Mouse (Mus musculus) embryonic facial prominence, embryonic 10.5 days (tissue): ENCODE data around the gene Hba-a1. TPM values are rescaled to one million over a fixed set of nuclear protein-coding genes. Genes with fewer than 3 reads are reported as not detected.
"Not testable (repeated sequence)": the region's sequence is repeated elsewhere in the genome, so short reads cannot be mapped to it uniquely, and the experiment has no call there.

Experiments used
- DNase-seq: peaks from one replicate; pipeline ENCODE4 v3.0.0-alpha.2; 2017; ENCODE audit warnings: low spot score
- H3K27ac ChIP-seq: fragments of 300-500 bp; sonication (generic); replicated peaks from 2 replicates; pipeline ENCODE4 v1.5.1; 2016; ENCODE audit warnings: mild to moderate bottlenecking
- H3K27me3 ChIP-seq: fragments of 300-500 bp; sonication (generic); replicated peaks from 2 replicates; pipeline ENCODE4 v1.6.1; 2016; ENCODE audit warnings: low read depth, mild to moderate bottlenecking; ENCODE audit not compliant: poor library complexity, severe bottlenecking
- H3K36me3 ChIP-seq: fragments of 300-500 bp; sonication (generic); replicated peaks from 2 replicates; pipeline ENCODE4 v1.6.1; 2016; ENCODE audit warnings: mild to moderate bottlenecking, moderate library complexity
- H3K4me1 ChIP-seq: fragments of 300-500 bp; sonication (generic); 2 replicates; pipeline ENCODE4 v1.6.1; 2016
- H3K4me3 ChIP-seq: fragments of 300-500 bp; sonication (generic); 2 replicates; pipeline ENCODE4 v1.5.1; 2016; ENCODE audit warnings: mild to moderate bottlenecking, moderate library complexity
- H3K9me3 ChIP-seq: fragments of 300-500 bp; sonication (generic); 2 replicates; pipeline ENCODE4 v1.6.1; 2016; ENCODE audit warnings: mild to moderate bottlenecking
- WGBS: fragments of 180-500 bp; shearing (Covaris S2); methylation state at CpG from one replicate; pipeline ENCODE4 v1.1.7; 2016; 5-methylcytosine and 5-hydroxymethylcytosine counted together
- polyA plus RNA-seq: library from polyadenylated mRNA; unstranded; fragments of >200 nt; fragmentation: Nextera tagmentation; extraction: Ambion mirVana; gene quantifications from 2 replicates; pipeline ENCODE4 v1.2.1, GENCODE M21; 2016

The Hba-a1 gene
- polyA plus RNA-seq, 1 experiment from 2014 or later = 2,000 TPM

- H3K36me3 ChIP-seq = peaks cover 12% of the 10 kb centered on the region
- DNase-seq = no peak
- peak overlapping the region; percentile 94 for H3K27ac ChIP-seq
- H3K27me3 ChIP-seq = 0 out of 2 replicates have a peak, but pooled peaks cover 4% of the 10 kb centered on the region
- H3K4me3 ChIP-seq = peak overlapping the region; percentile 77
- H3K4me1 ChIP-seq = peaks cover 27% of the 10 kb centered on the region
- no peaks in the 10 kb centered on the region for H3K9me3 ChIP-seq
- WGBS = 39% methylated on average over 6 of the region's 6 CpGs
Observed at GRCm38 (mm10) chr11:32266776-32267175, 16.5 kb upstream of the Hba-a1 start.

GRCm38 (mm10) chr11:32267188-32267884 lies 16.0 kb upstream of the Hba-a1 start, which contains the start of gene Nprl3:
Gene Nprl3, minus strand, starts transcription at chr11:32267707.
- no peaks in the 10 kb centered on the region for H3K9me3 ChIP-seq
- 0 out of 2 replicates have a peak, but pooled peaks cover 4% of the 10 kb centered on the region for H3K27me3 ChIP-seq
- peak within 1 kb of the TSS; percentile 94 for H3K27ac ChIP-seq
- peaks cover 27% of the 10 kb centered on the region for H3K4me1 ChIP-seq
- peaks cover 6% of the 10 kb centered on the region for H3K36me3 ChIP-seq
- peak within 1 kb of the TSS; percentile 77 for H3K4me3 ChIP-seq
- peak; percentile 96 for DNase-seq
- WGBS = under 1% methylated on average over 54 of the region's 54 CpGs

GRCm38 (mm10) chr11:32267964-32268363 lies 15.3 kb upstream of the Hba-a1 start:
- peak; percentile 18 for DNase-seq
- H3K9me3 ChIP-seq = no peaks in the 10 kb centered on the region
- WGBS = 20% methylated on average over 5 of the region's 5 CpGs
- 0 out of 2 replicates have a peak, but pooled peaks cover 4% of the 10 kb centered on the region for H3K27me3 ChIP-seq
- H3K27ac ChIP-seq = peak overlapping the region; percentile 94
- H3K36me3 ChIP-seq = 0 out of 2 replicates have a peak, but pooled peaks cover under 1% of the 10 kb centered on the region
- H3K4me1 ChIP-seq = peaks cover 21% of the 10 kb centered on the region
- H3K4me3 ChIP-seq = peak overlapping the region; percentile 77

GRCm38 (mm10) chr11:32268952-32269351 lies 14.4 kb upstream of the Hba-a1 start:
- H3K36me3 ChIP-seq = no peaks in the 10 kb centered on the region
- WGBS = 83% methylated on average over 5 of the region's 5 CpGs
- H3K27ac ChIP-seq = no peak overlapping the region
- no peak for DNase-seq
- H3K9me3 ChIP-seq = no peaks in the 10 kb centered on the region
- H3K27me3 ChIP-seq = 0 out of 2 replicates have a peak, but pooled peaks cover 4% of the 10 kb centered on the region
- peaks cover 19% of the 10 kb centered on the region for H3K4me1 ChIP-seq
- no peak overlapping the region for H3K4me3 ChIP-seq

GRCm38 (mm10) chr11:32271178-32271577 lies 12.1 kb upstream of the Hba-a1 start:
- Histone ChIP-seq H3K4me1 (peaks cover 15% of the 10 kb centered on the region), H3K36me3 (no peaks in the 10 kb centered on the region), H3K27me3 (peaks cover 7% of the 10 kb centered on the region), H3K27ac (no peak overlapping the region), H3K4me3 (no peak overlapping the region), H3K9me3 (no peaks in the 10 kb centered on the region)
- DNase-seq = no peak
- 50% methylated on average over 4 of the region's 4 CpGs for WGBS

- Histone ChIP-seq H3K4me3 (no peak within 1 kb of the TSS), H3K4me1 (no peaks in the 10 kb centered on the region), H3K27ac (no peak within 1 kb of the TSS; the same call in 1 of the 2 replicates), H3K36me3 (no peaks in the 10 kb centered on the region), H3K27me3 (peaks cover 41% of the 10 kb centered on the region), H3K9me3 (no peaks in the 10 kb centered on the region)
- DNase-seq = no peak
- 71% methylated on average over 3 of the region's 3 CpGs for WGBS
Observed at GRCm38 (mm10) chr11:32276347-32276746, 7.0 kb upstream of the Hba-a1 start, which contains the start of gene Hba-x. Gene Hba-x, plus strand, starts transcription at chr11:32276400.

GRCm38 (mm10) chr11:32277736-32278457 lies 5.4 kb upstream of the Hba-a1 start:
- Histone ChIP-seq H3K9me3 (no peaks in the 10 kb centered on the region), H3K4me1 (no peaks in the 10 kb centered on the region), H3K36me3 (no peaks in the 10 kb centered on the region), H3K4me3 (no peak overlapping the region), H3K27me3 (peaks cover 48% of the 10 kb centered on the region), H3K27ac (no peak overlapping the region)
- WGBS = 68% methylated on average over 21 of the region's 21 CpGs
- DNase-seq = no peak

- H3K27ac ChIP-seq = no peak overlapping the region
Observed at GRCm38 (mm10) chr11:32278458-32278957, 4.8 kb upstream of the Hba-a1 start.

GRCm38 (mm10) chr11:32280646-32281045 lies 2.7 kb upstream of the Hba-a1 start:
- peaks cover 48% of the 10 kb centered on the region for H3K27me3 ChIP-seq
- no peak overlapping the region for H3K4me3 ChIP-seq
- no peaks in the 10 kb centered on the region for H3K4me1 ChIP-seq
- H3K9me3 ChIP-seq = no peaks in the 10 kb centered on the region
- no peak for DNase-seq
- H3K27ac ChIP-seq = no peak overlapping the region
- 78% methylated on average over 2 of the region's 2 CpGs for WGBS
- no peaks in the 10 kb centered on the region for H3K36me3 ChIP-seq

More at GRCm38 (mm10) chr11:32278458-32278957, 4.8 kb upstream of the Hba-a1 start:
- Histone ChIP-seq H3K4me1 (no peaks in the 10 kb centered on the region), H3K36me3 (no peaks in the 10 kb centered on the region), H3K4me3 (no peak overlapping the region), H3K9me3 (no peaks in the 10 kb centered on the region), H3K27me3 (peaks cover 48% of the 10 kb centered on the region)
- WGBS = 79% methylated on average over 12 of the region's 12 CpGs
- no peak for DNase-seq

GRCm38 (mm10) chr11:32281416-32282144 lies 1.7 kb upstream of the Hba-a1 start:
- no peak overlapping the region for H3K27ac ChIP-seq
- H3K9me3 ChIP-seq = no peaks in the 10 kb centered on the region
- no peak overlapping the region for H3K4me3 ChIP-seq
- 78% methylated on average over 1 of the region's 1 CpGs for WGBS
- DNase-seq = no peak
- no peaks in the 10 kb centered on the region for H3K4me1 ChIP-seq
- peaks cover 41% of the 10 kb centered on the region for H3K27me3 ChIP-seq
- no peaks in the 10 kb centered on the region for H3K36me3 ChIP-seq

- H3K4me1 ChIP-seq, H3K4me3 ChIP-seq, H3K27ac ChIP-seq, H3K9me3 ChIP-seq, H3K36me3 ChIP-seq, DNase-seq: not testable (repeated sequence)
- 52% methylated on average over 2 of the region's 2 CpGs for WGBS
- H3K27me3 ChIP-seq = peaks cover 32% of the 10 kb centered on the region
Observed at GRCm38 (mm10) chr11:32284582-32284981, 1.3 kb downstream of the Hba-a1 start.
